Mouse (Mus musculus): ENCODE results near the gene Zdhhc5.

DNA sequence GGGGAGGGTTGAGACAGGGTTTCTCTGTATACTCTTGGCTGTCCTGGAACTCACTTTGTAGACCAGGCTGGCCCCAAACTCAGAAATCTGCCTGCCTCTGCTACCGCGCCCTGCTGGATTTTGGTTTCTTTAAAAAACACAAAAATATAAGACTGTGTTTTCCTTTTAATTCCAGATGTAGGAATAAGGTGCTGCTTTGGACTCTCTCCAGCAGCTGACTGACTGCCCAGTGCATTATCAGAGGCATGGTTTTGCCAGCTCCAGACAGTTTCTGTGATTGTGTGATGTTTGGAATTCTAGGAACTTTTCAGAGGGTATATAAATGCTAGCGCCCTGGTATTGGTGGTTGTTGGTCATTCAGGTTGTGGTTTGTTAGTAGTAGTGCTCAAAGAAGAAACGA lies 2.4 kb upstream of the Zdhhc5 start:
- no peak for TF ChIP-seq GABPA (IDR thresholded peaks at IDR 0.05; ENCODE audit: low read depth, low read length)
- no peak for TF ChIP-seq CTCF (IDR thresholded peaks at IDR 0.05 in 2 of 3, conservative IDR thresholded peaks at IDR 0.05 in 1 of 3; ENCODE audit: control insufficient read depth in 1 of 3, insufficient read depth in 1 of 3, low read depth in 2 of 3, low read length in 3 of 3, poor library complexity in 1 of 3, severe bottlenecking in 1 of 3)
- no peak for TF ChIP-seq EP300 (IDR thresholded peaks at IDR 0.05; ENCODE audit: low read depth in 1 of 2, low read length in 2 of 2)
- TF ChIP-seq TCF12 (IDR thresholded peaks at IDR 0.05; ENCODE audit: low read depth, low read length): no peak
- TF ChIP-seq POLR2AphosphoS5 (IDR thresholded peaks at IDR 0.05; ENCODE audit: borderline replicate concordance, low read depth, low read length): no peak
